Comparison of ENCODE assay signal across 26 mouse cellular contexts in the genomic region with DNA sequence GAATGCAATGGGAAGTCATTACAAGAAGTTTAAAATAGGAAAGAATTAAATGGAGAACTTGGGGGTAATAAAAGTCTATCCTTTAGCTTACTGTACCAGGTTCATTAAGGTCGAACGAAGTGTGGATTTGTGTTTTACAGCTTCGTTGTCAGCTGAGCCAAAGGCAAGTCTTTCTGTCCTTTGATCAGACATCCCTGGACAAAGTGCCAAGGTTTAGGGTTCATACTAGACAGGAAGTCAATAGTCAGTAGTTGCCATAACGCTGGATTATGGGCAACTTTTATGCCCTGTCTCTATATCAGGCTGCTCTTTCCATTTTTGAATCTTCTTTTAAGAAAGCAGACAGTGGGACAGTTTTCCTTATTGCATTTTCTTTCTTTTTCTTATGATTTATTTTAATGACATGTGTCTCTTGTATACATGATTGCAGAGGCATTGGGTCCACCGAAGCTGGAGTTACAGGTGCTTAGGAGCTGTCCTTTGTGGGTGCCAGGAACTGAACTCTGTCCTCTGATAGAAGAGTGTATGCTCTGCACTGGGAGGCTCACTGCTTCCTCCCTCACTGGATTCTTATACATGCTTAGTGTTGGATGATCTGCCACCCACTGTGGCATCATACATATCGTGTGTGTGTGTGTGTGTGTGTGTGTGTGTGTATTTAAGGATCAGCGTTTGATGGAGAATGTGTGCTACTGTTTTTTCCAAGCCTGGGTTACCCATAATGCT. TPM values are rescaled to one million over a fixed set of nuclear protein-coding genes. Genes with fewer than 3 reads are reported as not detected.
DNase-seq lines count a peak whose midpoint lies in the region; ATAC-seq and TF ChIP-seq lines count a peak whose summit lies in the region.
"Had no signal": no experiment of that assay in that cellular context is flagged by ENCODE, and none has a peak within 500 bp of the region (broad histone marks: within the 10 kb centered on the region; RNA-seq: fewer than 3 reads in every experiment).

No protein-coding gene starts in this region.

- intact Hi-C loops in left cerebral cortex, adult 2 months (cut with DNase I) = loop anchor here (5.0 kb wide), 1 partner anchor 43 kb away; no protein-coding TSS in a partner anchor

- H3K4me1 ChIP-seq in midbrain, embryonic 11.5 days (ENCODE audit: control insufficient read depth, insufficient read depth, low read length) = no peaks in the 10 kb centered on the region
- H3K4me1 ChIP-seq in midbrain, embryonic 16.5 days (ENCODE audit: control insufficient read depth, insufficient read depth, low read length) = peaks cover 13% of the 10 kb centered on the region; the same call in 1 of the 2 replicates
- H3K4me1 ChIP-seq in small intestine, adult 2 months (ENCODE audit: control insufficient read depth, insufficient read depth, insufficient read length, low read length) = peaks cover 12% of the 10 kb centered on the region; the same call in 1 of the 2 replicates
- H3K4me1 ChIP-seq: heart, embryonic 15.5 days had no signal

- no peak for TF ChIP-seq CTCF in small intestine, adult 2 months (IDR thresholded peaks at IDR 0.05; ENCODE audit: extremely low read depth, insufficient read length, insufficient replicate concordance, low read depth, low read length)
- no peak for TF ChIP-seq CTCF in left cerebral cortex, adult 2 months (IDR thresholded peaks at IDR 0.05)

- no peak overlapping the region for H3K9ac ChIP-seq in midbrain, embryonic 11.5 days (ENCODE audit: low read length)
- H3K9ac ChIP-seq in midbrain, embryonic 16.5 days (ENCODE audit: low read depth, low read length) = no peak overlapping the region
- H3K9ac ChIP-seq: forebrain, embryonic 13.5 days; heart, embryonic 12.5 days; heart, embryonic 15.5 days; hindbrain, embryonic 13.5 days had no signal

- no peaks in the 10 kb centered on the region for H3K9me3 ChIP-seq in midbrain, embryonic 11.5 days (ENCODE audit: control insufficient read depth, low read length)
- no peaks in the 10 kb centered on the region for H3K9me3 ChIP-seq in midbrain, embryonic 16.5 days (replicated peaks; ENCODE audit: control insufficient read depth, low read length, poor library complexity, severe bottlenecking)
- H3K9me3 ChIP-seq: forebrain, embryonic 10.5 days; forebrain, embryonic 13.5 days; heart, embryonic 12.5 days; heart, embryonic 15.5 days; hindbrain, embryonic 10.5 days; hindbrain, embryonic 13.5 days had no signal

- no peak for ATAC-seq in midbrain, embryonic 11.5 days (ENCODE audit: low FRiP score)
- ATAC-seq in midbrain, embryonic 16.5 days = no peak
- ATAC-seq: activated CD4-positive, CD25-positive, alpha-beta regulatory T cell, adult 4 months; forebrain, embryonic 13.5 days; forebrain, embryonic 16.5 days had no signal

- no peak overlapping the region for H3K27ac ChIP-seq in midbrain, embryonic 11.5 days (ENCODE audit: low read depth, low read length)
- no peak overlapping the region for H3K27ac ChIP-seq in midbrain, embryonic 16.5 days (ENCODE audit: low read length)
- H3K27ac ChIP-seq in small intestine, adult 2 months (ENCODE audit: insufficient read depth, low read depth, low read length) = peak overlapping the region; percentile 94
- no peak overlapping the region for H3K27ac ChIP-seq in left cerebral cortex, adult 2 months
- H3K27ac ChIP-seq: forebrain, embryonic 10.5 days; forebrain, embryonic 13.5 days; gastrocnemius, adult 2 months; heart, embryonic 15.5 days; hindbrain, embryonic 10.5 days; hindbrain, embryonic 13.5 days had no signal

- H3K27me3 ChIP-seq in midbrain, embryonic 11.5 days (ENCODE audit: control insufficient read depth, insufficient read depth, low read length) = no peaks in the 10 kb centered on the region
- H3K27me3 ChIP-seq in midbrain, embryonic 16.5 days (ENCODE audit: control insufficient read depth, insufficient read depth, low read depth, low read length) = no peaks in the 10 kb centered on the region
- H3K27me3 ChIP-seq in small intestine, adult 2 months (ENCODE audit: control insufficient read depth, insufficient read depth, low read length) = no peaks in the 10 kb centered on the region
- H3K27me3 ChIP-seq: forebrain, embryonic 13.5 days; heart, embryonic 12.5 days; heart, embryonic 15.5 days; hindbrain, embryonic 13.5 days had no signal

- no peak for TF ChIP-seq POLR2A in small intestine, adult 2 months (IDR thresholded peaks at IDR 0.05; ENCODE audit: low read depth, low read length)

- H3K4me2 ChIP-seq in midbrain, embryonic 11.5 days = no peak overlapping the region
- no peak overlapping the region for H3K4me2 ChIP-seq in midbrain, embryonic 16.5 days (ENCODE audit: low read length)
- H3K4me2 ChIP-seq: forebrain, embryonic 13.5 days; heart, embryonic 12.5 days; heart, embryonic 15.5 days; hindbrain, embryonic 13.5 days had no signal

- DNase-seq in kidney, adult 11 months = peak; percentile 16
- no peak for DNase-seq in kidney, adult 18-20 months
- peak; percentile 77 for DNase-seq in kidney, adult 9 months
- DNase-seq in kidney, postnatal 25 days = no peak
- peak; percentile 81 for DNase-seq in midbrain, embryonic 11.5 days (ENCODE audit: low spot score, missing footprints)
- DNase-seq in left cerebral cortex, adult 2 months (ENCODE audit: extremely low spot score in 1 of 2, low spot score in 2 of 2) = no peak
- DNase-seq: adrenal gland, adult 8-10 months; adrenal gland, postnatal 25 days; cerebellum, adult 11-12 months; cerebellum, adult 9-10 months; cerebellum, postnatal 14 days; gastrocnemius, adult 2 months; gastrocnemius, postnatal 14 days; heart, adult 18-20 months; heart, postnatal 10 days; heart, postnatal 36 days had no signal

- no peak overlapping the region for H3K4me3 ChIP-seq in midbrain, embryonic 11.5 days (ENCODE audit: low read depth, low read length)
- no peak overlapping the region for H3K4me3 ChIP-seq in midbrain, embryonic 16.5 days (ENCODE audit: low read depth, low read length)
- no peak overlapping the region for H3K4me3 ChIP-seq in small intestine, adult 2 months (ENCODE audit: low read depth, low read length)
- no peak overlapping the region for H3K4me3 ChIP-seq in left cerebral cortex, adult 2 months
- H3K4me3 ChIP-seq: forebrain, embryonic 10.5 days; forebrain, embryonic 13.5 days; gastrocnemius, adult 2 months; heart, embryonic 12.5 days; heart, embryonic 15.5 days; hindbrain, embryonic 10.5 days; hindbrain, embryonic 13.5 days had no signal

- no peaks in the 10 kb centered on the region for H3K36me3 ChIP-seq in midbrain, embryonic 11.5 days (ENCODE audit: control insufficient read depth, insufficient read depth, low read length)
- no peaks in the 10 kb centered on the region for H3K36me3 ChIP-seq in midbrain, embryonic 16.5 days (ENCODE audit: control insufficient read depth, insufficient read depth, low read length)
- H3K36me3 ChIP-seq in small intestine, adult 2 months (ENCODE audit: control insufficient read depth, insufficient read depth, low read length) = no peaks in the 10 kb centered on the region
- H3K36me3 ChIP-seq: forebrain, embryonic 10.5 days; heart, embryonic 12.5 days; heart, embryonic 15.5 days; hindbrain, embryonic 10.5 days; hindbrain, embryonic 13.5 days had no signal

- WGBS in midbrain, embryonic 11.5 days = 92% methylated on average over 7 of the region's 7 CpGs
- 90% methylated on average over 7 of the region's 7 CpGs for WGBS in midbrain, embryonic 16.5 days
- 35% methylated on average over 7 of the region's 7 CpGs for WGBS in small intestine, adult 2 months

RNA-seq across cellular contexts. Expression of a gene that starts 56.7 kb away (rescaled TPM):
- polyA plus RNA-seq in midbrain, embryonic 11.5 days (2014; fragmentation: Nextera tagmentation; extraction: Ambion mirVana) = 30.1 and 33.7 TPM in 2 replicates
- 37.6 and 40.6 TPM in 2 replicates for polyA plus RNA-seq in midbrain, embryonic 16.5 days (2015; fragmentation: Nextera tagmentation; extraction: Ambion mirVana)
- 7.4 and 21.7 TPM in 2 replicates for polyA plus RNA-seq in small intestine, adult 2 months (2012; rRNA removed)
- 100 to 1,000 TPM in 1 of 2 experiments, 10 to 100 TPM in 1; 85.9 to 111 TPM for total RNA-seq in left cerebral cortex, adult 2 months (2021)
- polyA plus RNA-seq: activated CD4-positive, CD25-positive, alpha-beta regulatory T cell, adult 4 months had no signal

Comparison
In these comparisons a context has a peak if more than half of its experiments do, and no peak if none do; other contexts are left out.
1. DNase-seq: peak in kidney, adult 11 months (single experiment), kidney, adult 9 months (single experiment) and midbrain, embryonic 11.5 days (single experiment); none in kidney, adult 18-20 months (single experiment), kidney, postnatal 25 days (0 of 2) and left cerebral cortex, adult 2 months (0 of 2).